Mouse (Mus musculus) kidney, postnatal 10 days (tissue): Measurements from ENCODE around the gene Slc36a3.
"Not testable (repeated sequence)": the region's sequence is repeated elsewhere in the genome, so short reads cannot be mapped to it uniquely, and the experiment has no call there.

ENCODE experiments used
- DNase-seq: peaks from one replicate; pipeline ENCODE4 v3.0.0; 2021; ENCODE audit warnings: mixed read lengths

Gene Slc36a3

DNA sequence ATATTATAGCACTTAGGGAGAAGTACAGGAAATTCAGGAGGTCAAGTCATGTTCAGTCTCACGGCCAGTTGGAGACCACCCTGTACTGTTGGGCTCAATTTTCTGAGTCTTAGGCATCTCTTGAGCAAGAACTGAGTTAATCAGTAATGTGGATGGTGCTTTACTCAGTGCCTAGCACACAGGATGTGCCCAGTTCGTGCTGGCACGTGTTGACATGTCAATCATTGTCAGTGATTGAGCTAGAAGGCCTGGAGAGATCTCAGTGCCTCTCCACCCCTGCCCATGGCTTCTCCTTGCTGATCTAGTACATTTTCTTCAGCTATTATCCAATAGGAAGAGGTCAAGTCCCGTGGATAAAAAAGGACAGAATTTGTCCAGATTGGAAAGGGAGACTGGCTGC, 46.1 kb downstream of the Slc36a3 start:
- peak; percentile 50 for DNase-seq

DNA sequence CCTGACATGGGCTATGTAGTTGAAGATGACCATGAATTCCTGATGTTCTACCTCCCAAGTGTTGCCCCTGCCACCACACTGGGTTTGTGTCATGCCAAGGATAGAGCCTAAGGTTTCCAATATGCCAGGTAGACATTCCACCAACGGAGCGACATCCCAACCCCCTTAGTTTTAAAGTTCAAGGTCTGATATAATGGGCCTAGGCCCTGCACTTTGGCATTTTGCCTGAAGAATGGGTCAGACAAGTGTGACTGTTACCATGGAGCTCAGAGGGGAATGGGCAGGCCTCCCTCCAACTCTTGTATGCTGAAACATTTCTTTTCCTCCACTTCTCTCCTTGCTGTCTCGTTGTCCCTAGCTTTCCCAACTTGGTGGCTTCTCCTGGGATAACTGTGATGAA, 48.3 kb downstream of the Slc36a3 start:
- DNase-seq: peak; percentile 50

DNA sequence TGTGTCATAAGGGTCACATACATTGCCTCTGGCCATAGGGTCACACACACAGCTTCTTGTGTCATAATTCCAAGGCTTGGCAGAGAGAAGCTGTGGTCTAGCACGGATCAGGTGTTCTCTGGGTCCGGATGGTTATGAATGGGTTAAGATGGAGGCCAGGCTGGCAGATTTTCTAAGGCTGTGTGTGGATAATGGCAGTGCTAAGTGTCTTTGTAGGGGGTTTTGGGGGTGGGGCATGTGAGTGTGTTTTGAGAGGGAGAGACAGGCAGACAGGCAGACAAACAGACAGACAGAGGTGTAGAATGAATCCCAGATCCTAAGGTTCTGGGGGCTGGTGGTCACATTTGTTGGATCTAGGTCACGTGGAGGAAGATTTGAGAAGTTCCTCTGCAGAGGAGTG, 49.5 kb downstream of the Slc36a3 start:
- DNase-seq: no peak

DNA sequence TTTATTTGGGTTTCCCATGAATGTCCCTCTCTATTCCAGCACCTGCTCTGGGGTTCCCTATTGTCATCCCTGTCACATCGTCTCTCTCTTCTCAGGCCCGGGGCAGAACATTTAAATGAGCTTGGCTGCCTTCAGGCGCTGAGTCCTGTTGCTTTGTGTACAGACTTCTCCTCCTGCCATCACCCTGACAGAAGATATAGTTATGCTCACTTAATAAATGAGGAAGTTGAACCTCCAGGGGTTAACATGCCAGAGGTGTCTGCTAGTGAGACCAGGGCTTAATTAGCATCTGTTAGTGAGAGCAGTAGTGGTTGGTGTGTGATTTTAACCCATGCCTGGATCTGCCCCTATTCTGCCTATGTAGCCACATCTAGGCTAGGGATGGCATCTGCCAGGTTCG, 51.6 kb downstream of the Slc36a3 start:
- DNase-seq: no peak

DNA sequence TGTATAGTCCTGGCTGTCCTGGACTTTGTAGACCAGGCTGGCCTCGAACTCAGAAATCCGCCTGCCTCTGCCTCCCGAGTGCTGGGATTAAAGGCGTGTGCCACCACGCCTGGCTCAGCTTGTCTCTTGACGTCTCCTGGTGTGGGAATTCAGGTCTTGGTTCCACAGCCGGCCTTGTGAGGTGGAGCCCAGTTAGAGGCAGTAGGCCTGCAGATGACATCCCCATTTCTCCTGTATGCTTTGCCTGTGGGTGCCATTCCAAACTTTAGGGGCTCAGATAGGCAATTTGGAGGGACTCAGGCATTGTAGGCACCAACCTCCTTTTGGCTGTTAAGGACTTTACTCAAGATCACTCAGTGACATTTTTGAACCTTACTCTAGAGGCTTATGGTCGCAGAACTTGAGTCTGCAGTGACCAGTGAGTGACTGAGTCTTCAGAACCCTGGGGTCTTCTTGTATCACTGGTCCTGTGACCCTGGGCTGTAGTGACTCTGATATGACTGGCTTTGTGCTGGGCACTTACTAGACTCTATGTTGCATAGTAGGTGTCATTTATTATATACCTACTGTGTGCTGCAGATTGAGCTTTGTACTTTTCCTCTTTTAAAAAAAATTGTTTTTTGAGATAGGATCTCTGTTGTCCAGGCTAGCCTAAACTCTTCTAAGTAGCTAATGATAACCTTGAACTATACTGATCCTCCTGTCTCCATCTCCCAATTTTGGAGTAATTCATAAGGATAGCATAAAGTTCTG, 52.3 kb downstream of the Slc36a3 start:
- DNase-seq: no peak

DNA sequence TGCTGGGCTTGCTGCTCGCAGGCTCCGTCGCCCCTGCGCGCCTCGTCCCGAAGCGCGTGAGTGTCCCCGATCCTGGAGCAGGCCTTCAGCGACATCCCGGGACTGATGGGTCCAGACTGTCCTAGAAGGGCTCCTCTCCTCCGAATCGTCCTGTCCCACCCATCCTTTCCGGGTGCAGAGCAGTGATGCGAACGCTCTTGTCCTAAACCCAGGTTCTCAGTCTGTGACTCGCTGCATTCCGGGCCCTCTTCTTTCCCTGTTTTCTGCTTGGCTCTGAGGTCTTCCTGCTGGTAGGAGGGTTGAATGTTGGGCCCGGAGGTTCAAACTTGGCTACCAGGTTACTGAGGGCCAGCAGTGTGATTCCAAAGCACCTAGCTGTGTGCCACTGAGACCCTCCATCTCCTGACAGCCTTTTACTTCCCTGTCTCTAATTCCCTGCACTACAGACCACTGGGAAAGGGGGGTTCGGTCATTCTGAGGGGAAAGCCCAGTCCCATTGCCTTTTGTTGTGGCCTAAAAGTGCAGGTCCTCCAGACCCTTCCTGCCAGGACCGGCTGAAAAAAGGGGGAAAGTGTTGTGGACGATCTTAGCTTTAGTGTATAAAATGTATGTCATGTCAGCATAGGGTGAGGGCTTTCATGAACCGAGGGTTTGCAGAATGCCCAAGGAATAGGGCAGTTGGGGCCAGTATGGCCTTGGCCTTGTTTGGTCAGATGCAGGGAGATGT, 53.2 kb downstream of the Slc36a3 start:
- DNase-seq: no peak

DNA sequence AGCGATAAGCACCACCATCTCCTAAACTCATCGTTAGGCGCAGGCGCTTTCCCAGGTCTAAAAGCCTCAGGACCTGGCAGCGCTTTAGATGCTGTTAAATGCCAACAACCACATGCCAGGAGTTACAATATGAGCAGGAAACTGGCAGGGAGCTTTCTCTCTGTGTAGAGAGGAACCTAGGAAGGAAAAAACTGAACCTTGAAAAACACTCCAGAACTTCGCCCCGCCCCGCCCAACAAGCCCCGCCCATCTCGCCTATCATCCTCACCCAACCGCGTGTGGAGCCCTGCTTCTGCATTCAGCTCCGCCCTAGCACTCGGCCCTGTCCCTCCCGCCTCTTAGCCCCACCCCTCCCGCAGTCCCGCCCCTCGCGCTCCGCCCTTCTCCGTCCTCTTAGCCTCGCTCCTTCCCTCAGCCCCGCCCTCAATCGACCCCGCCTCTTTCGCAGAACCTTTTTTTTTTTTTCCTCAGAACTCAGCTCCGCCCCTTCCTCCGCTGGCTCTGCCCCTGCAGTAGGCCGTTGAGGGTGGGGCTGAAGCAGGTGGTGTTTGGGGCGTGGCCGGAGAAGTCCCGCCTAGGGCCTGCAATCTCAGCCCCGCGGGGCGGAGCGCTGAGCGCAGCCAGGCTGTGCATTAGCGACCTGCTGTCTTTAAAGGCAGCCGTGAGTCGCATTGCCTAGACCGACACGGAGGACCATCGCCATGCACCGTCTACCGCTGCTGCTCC, 53.9 kb downstream of the Slc36a3 start, which contains the start of gene Gm2a:
Gene Gm2a (plus strand): TSS at position 653 of the 726 bp plus-strand sequence.
- DNase-seq: peak; percentile 97

DNA sequence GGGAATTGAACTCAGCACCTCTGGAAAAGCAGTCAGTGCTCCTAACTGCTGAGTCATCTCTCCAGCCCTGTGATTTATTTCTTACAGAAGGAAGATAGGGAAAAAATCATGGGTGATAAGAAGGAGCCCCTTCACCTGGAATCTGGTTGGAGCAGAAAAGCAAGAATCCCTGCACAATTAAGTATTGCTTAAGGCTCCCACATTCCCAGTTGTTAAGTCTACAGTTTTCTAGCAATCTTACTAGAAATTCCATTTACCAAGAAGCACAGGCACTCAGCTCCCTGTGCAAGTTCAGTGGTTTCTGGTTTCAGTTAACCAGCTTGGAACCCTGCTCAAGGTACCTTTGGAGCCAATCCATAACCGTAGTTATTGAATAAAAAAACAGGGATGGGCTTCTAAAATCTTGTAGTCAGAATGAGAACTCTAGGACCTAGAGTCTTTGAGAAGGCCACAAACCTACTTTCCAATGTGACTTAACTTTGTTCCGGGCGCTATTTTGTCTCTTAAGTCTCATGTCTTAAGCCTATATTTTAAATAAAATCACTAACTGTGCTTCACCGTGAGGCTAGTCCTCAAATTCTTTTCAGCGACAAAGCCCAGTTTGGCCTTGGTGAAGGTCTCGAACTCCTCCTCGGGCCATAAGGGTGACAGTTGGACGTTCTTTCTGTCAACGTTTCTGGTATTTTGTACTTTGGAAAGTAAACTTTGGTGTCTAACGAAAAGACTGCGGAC, 54.6 kb downstream of the Slc36a3 start:
- no peak for DNase-seq

DNA sequence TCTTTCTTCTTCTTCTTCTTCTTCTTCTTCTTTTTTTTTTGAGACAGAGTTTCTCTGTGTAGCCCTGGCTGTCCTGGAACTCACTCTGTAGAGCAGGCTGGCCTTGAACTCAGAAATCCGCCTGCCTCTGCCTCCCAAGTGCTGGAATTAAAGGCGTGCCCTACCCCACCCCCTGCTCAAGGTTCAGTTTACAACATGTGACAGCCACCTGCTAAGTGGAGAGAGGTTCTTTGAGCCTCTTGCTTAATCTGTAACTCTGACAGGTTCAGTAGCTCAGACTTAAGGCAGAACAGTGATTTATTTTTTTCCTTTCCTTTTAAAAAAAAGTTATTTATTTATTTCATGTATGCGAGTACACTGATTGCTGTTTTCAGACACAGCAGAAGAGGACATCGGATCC, 55.2 kb downstream of the Slc36a3 start:
- not testable (repeated sequence) for DNase-seq

DNA sequence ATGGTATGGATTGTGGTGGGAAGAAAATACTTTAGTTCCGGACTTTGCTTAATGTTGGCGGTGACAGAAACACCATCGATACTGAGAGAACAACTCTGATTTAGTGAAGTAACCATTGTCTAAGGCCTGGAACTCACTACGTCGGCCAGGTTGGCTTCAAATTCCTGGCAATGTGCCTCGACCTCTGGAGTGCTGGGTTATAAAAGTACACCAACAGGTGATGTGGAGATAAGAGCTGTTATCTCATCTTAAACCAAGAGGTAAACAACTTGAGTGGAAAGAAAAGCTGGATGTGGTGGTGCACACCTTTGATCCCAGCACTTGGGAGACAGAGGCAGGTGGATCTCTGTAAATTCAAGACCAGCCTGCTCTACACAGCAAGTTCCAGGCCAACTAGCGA, 58.4 kb downstream of the Slc36a3 start:
- DNase-seq: no peak

DNA sequence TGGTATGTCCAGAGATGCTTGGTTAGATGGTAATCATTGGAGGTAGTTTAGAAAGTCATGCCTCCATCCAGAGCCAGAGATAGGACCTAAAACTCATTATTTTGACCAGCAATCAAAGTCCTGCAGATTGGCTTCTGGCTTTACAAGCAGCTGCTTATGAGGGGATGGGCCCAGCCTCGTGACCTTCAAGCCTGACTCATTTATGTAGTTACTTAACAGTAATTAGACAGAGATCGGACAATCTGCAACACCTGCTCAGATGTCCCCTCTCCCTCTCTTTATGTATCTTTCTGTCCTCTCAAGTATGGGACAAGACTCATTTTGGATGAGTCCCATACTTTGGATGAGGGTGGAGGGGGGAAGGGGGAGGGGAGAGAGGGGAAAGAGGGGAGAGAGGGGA, 61.6 kb downstream of the Slc36a3 start:
- no peak for DNase-seq

DNA sequence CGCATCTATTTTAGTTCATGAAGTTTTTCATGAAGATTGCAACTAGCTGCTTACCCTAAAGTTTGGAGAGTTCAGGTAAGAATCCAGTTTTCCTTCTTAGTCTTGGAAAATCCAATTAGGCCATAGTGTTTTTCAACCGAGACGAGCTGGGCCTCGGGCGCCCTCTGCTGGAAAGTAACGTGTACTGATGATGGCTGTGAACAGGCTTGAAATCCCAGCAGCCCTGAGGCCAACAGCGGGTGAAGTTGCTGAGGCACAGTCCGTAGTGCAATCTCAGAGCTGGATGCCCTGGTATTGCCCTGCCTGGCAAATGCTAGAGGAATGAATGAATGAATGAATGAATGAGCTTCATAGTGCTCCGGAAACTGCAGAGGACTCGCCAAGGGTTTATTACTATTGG, 64.5 kb downstream of the Slc36a3 start:
- peak; percentile 85 for DNase-seq

DNA sequence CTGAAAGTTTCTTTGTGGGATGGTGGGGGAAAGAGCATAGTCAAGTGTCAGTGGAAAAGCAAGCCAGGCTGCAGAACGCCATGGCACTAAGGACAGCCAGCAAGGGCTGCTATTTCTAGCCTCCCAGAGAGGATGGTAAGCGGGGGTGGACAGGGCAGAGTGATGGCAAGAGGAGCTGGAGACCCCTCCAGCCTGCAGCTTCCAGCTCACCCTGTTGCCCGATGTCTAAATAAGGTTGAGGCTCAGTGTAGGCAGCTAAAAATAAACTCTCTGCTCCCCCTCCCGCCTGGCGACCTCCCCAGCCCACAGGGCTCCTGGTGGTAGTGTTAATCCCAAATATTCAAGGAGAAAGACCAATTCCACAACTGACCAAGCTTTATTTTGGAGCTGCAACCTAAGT, 66.1 kb downstream of the Slc36a3 start:
- DNase-seq: no peak

DNA sequence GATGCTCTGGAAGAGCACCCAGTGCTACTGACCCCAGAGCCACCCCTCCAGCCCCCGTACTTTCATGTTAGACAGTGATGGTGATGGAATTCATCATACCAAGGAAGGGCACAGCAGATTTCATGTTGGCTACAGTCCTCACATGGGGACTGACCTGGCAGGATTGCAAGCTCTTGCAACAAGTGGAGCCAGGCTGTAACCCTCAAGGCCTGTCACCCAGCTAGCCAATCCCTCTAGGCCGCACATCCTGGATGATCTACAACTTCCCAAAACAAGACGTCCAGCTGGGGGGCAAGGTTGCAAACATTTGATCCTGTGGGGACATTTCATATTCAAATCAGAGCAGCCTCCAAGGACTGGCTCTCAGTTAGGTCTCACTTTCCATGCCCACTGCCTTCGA, 66.9 kb downstream of the Slc36a3 start:
- DNase-seq: peak; percentile 60

DNA sequence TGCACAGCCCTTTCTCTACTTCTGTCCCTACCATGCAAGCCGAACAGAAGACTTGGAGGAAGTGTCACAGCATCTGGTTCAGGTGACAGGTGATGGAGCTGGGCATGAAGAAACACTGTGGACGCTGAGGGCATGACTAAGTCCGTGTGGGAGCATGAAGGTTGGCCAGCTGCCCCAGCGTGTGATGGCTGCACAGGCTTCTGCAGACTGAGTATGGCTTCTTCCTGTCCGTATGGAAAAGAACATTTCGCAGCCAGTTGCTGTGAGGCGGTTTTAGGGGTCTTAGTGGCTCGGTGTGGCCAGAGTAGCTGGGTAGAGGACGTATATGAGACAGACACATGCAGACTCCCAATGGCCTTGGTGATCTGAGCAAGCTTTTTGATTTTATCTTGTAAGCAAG, 70.3 kb downstream of the Slc36a3 start:
- DNase-seq: no peak

DNA sequence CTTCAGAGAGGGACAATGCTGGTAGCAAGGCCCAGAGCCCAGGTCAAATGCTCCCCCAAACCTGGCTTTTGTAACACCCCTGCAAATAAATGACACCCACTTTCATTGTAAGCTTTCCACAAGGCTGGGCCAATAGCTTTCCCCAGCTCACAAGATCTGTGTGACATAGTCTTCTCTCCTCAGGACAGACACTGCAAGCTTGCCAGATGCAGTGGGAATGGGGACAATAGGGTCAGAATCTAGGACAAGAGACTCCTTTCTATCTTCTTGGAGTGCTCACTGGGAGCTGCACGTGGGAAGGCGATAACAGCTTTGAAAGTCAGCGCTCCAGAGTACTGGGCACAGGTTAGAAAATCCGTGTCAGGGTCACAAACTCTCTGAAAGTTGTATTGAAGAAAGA, 72.3 kb downstream of the Slc36a3 start:
- DNase-seq: no peak

DNA sequence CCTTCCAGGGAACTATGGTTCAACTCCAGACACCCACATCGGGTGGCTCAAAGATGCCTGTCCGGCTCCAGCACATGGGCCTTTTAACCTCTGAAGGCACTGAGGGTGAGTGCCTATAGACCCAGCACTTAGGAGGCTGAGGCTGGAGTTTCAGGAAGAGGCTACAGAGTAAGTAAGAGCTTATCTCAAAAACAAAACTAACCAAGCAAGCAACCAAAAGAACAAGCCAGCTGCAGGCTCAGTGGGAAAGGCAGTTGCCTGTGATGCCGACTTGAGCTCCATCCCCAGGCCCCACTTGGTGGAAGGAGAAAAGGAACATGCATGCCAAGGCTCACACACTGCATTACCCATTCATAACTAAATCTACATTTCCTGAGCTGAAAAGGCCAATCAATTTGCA, 73.0 kb downstream of the Slc36a3 start:
- DNase-seq: no peak

DNA sequence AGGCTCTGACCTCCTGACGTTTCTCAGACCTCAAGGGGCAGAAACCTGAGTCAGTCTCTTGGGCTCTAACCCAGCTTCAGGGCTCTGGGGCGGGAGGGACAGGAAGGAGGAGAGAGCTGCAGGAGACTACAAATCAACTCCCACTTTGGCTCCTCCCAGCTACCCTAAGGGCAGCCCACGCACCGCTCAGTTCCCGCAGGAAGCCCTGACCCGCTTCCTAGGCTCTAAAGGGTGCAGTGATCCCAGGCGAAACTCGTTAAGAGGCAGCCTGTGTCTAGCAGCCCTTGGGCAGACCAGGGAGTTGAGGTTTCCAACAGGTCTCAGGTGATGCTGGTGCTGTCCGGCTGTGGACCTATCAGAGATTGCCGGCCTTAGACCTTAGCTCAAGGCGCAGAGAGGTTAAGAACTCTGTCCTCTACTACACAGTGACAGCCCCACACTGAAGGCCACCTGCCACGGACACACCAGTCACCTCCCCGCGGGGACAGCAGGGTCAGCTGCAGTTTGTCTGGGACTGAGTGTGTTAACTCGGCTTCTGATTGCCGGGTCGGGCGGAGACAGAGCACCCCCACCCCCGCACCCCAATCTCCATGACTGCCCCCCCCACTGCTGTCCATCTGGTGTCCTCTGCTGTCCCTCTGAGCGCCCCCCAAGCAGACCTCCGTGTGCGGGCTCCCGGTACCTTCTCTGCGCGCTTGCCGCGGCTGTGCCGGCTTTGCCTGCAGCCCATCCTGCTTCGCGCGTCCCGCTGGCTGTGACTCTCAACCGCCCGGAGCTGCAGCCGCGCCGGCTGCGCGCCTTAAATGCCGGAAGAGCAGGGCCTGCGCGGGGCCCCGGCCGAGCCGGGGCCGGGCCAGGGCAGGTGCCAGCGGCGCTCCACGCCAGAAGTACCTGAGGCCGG, 73.9 kb downstream of the Slc36a3 start, which contains the start of gene Ccdc69:
Gene Ccdc69 (minus strand): TSS at position 801 of the 901 bp plus-strand sequence.
- peak; percentile 71 for DNase-seq

DNA sequence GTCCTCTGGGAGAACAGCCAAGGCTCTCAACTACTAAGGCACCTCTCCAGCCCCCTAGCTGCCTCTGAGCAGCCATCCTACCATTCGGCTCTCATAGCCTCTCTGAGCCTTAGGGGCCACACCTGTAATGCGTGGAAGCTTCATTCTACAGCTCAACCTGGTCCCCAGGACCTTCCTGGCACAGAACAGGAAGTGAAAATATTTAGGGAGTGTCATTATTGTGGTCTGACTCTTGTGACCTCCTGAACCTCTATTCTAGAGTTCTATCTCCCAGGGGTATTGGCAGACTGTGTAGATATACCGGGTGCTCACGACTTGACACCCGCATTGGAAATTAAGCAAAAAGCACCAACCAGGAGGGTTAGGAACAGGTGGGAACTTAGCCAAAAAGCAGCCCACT, 75.3 kb downstream of the Slc36a3 start:
- no peak for DNase-seq

DNA sequence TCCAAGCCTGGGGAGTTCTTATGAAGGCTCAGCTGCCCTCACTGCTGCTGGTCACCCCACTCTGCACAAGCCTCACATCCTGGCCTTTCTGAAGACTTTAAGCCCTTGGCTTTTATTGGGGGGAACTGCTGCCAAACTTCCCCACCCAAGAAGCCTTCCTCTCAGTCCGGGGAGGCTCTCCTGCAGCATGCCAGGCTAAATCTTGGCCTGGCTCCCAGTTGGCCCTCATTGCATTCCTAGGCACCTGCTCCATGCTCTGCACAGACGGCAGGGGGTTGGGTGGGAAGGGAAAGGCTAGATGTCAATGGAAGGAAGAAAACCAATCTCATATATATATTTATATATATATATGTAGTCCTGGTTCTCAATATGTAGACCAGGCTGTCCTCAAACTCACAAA, 75.9 kb downstream of the Slc36a3 start:
- peak; percentile 54 for DNase-seq
